Comparison of ENCODE assay signal across 1 mouse cellular context in the genomic region with DNA sequence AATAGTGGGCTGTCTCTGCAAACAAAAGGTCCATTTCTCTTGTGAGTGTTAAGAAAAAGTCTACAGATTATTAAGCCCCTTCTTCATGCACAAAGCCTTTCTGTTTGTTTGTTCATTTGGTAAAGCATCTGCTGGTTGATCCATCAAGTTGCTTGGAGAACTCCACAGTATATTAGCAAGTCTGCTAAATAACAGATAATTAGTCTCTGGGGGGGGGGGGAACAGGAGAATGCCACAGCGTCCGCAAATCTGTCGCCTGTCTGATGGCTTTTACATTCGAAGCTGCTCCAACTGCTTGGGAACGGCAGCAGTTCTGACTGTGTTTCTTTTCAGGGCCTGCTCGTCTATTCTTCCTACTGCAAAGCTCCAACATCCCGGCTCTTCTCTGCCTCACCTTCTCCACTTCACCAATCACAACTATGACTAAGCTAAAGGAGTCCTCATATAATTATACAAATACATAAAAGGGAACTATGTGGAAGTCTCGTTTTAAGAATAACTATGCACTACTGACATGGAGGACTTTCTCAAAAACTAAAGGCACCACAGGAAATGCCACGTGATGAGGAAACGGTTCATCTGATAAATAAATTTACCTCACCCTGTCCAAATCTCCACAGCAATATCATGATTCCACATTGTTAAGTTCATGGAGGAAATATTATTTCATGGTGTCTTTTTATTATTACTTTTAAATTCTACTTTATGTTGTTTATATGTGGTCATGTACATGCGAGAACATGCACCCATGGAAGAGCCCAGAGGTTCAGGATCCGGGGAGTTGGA.
TF ChIP-seq lines count a peak whose summit lies in the region.

No protein-coding gene starts in this region.

TF ChIP-seq in MEL, 35 proteins besides CTCF, POLR2A, EP300 and RAD21 (continued from another document):
- TF ChIP-seq CHD2 (IDR thresholded peaks at IDR 0.05; ENCODE audit: low read length) (no peak), ETS1 (IDR thresholded peaks at IDR 0.05; ENCODE audit: low read depth, low read length) (peak; percentile 86), TCF12 (IDR thresholded peaks at IDR 0.05; ENCODE audit: low read depth, low read length) (0 out of 2 replicates have a peak, but pooled peaks have one; percentile 27), SMC3 (IDR thresholded peaks at IDR 0.05; ENCODE audit: low read depth, low read length) (no peak), TBP (IDR thresholded peaks at IDR 0.05; ENCODE audit: low read depth, low read length) (no peak; the same call in 1 of the 2 replicates), MAX (IDR thresholded peaks at IDR 0.05; ENCODE audit: low read length) (peak; percentile 88)
